Mouse (Mus musculus) forebrain, embryonic 14.5 days (tissue): ENCODE results near the gene Srrm1. TPM values are rescaled to one million over a fixed set of nuclear protein-coding genes. Genes with fewer than 3 reads are reported as not detected.

Experiments
- ATAC-seq: fragments of 200-750 bp; cut with Nextera tagmentation; 2 replicates; pipeline ENCODE4 v1.8.0; 2017; ENCODE audit warnings: mild to moderate bottlenecking, moderate library complexity
- DNase-seq: peaks from one replicate; pipeline ENCODE4 v3.0.0-alpha.2; 2015; ENCODE audit warnings: low spot score
- H3K27ac ChIP-seq: fragments of 300-500 bp; sonication (generic); 2 replicates; pipeline ENCODE4 v1.5.1; 2014; ENCODE audit warnings: low read depth, mild to moderate bottlenecking, control low read depth, low read length, moderate library complexity
- H3K27me3 ChIP-seq: fragments of 300-500 bp; sonication (generic); replicated peaks from 2 replicates; pipeline ENCODE4 v1.6.1; 2014; ENCODE audit warnings: low read length, control low read depth, mixed read lengths; ENCODE audit not compliant: control insufficient read depth, insufficient read depth
- H3K36me3 ChIP-seq: fragments of 300-500 bp; sonication (generic); 2 replicates; pipeline ENCODE4 v1.6.1; 2014; ENCODE audit warnings: low read length, control low read depth; ENCODE audit not compliant: control insufficient read depth, insufficient read depth
- H3K4me1 ChIP-seq: fragments of 300-500 bp; sonication (generic); 2 replicates; pipeline ENCODE4 v1.6.1; 2014; ENCODE audit warnings: antibody characterized with exemption, low read length, control low read depth; ENCODE audit not compliant: control insufficient read depth, insufficient read depth
- H3K4me2 ChIP-seq: fragments of 300-500 bp; sonication (generic); 2 replicates; pipeline ENCODE4 v1.6.1; 2014; ENCODE audit warnings: mild to moderate bottlenecking, control low read depth, low read length
- H3K4me3 ChIP-seq: fragments of 300-500 bp; sonication (generic); 2 replicates; pipeline ENCODE4 v1.5.1; 2014; ENCODE audit warnings: low read depth, low read length, control low read depth
- H3K9ac ChIP-seq: fragments of 300-500 bp; sonication (generic); 2 replicates; pipeline ENCODE4 v1.6.1; 2014; ENCODE audit warnings: mild to moderate bottlenecking, low read length, control low read depth, moderate library complexity
- H3K9me3 ChIP-seq: fragments of 300-500 bp; sonication (generic); replicated peaks from 2 replicates; pipeline ENCODE4 v1.6.1; 2016; ENCODE audit warnings: low read length, control low read depth, mixed read lengths; ENCODE audit not compliant: control insufficient read depth
- WGBS: fragments of 180-500 bp; shearing (Covaris S2); extraction: QIAGEN DNeasy Blood & Tissue Kit; methylation state at CpG from one replicate; pipeline ENCODE4 v1.1.7; 2014; 5-methylcytosine and 5-hydroxymethylcytosine counted together
- polyA plus RNA-seq: library from polyadenylated mRNA; unstranded; fragments of >200 nt; fragmentation: Nextera tagmentation; extraction: Ambion mirVana; gene quantifications from 2 replicates; pipeline ENCODE4 v1.2.1, GENCODE M21; 2014

Gene Srrm1
- polyA plus RNA-seq, 1 experiment from 2014 or later = 129 TPM

DNA sequence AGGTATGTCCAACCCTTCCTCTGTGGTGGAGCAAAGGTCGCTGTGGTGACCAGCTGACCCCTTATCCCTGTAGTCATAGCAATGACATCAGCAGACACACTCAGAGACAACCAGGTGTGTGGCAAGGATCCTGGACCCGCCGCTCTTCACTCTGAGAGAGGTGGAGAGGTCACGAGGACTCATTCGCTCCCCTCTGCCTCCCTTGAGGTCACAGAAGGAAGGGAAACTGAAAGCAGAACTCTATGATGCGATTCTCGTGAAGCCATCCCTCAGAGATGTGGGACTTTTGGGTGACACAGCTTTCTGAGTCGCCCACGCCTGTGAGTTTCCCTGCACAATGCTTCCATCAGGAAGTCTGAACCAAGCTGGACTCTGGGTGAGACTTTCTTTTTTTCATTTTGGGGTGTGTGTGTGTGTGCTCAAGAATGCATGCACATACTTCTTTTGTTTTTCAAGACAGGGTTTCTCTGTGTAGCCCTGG lies 39.3 kb downstream of the Srrm1 start:
- peaks cover 28% of the 10 kb centered on the region for H3K36me3 ChIP-seq
- H3K27ac ChIP-seq = no peak overlapping the region
- no peaks in the 10 kb centered on the region for H3K27me3 ChIP-seq
- no peak overlapping the region for H3K9ac ChIP-seq
- no peak overlapping the region for H3K4me3 ChIP-seq
- no peaks in the 10 kb centered on the region for H3K4me1 ChIP-seq
- ATAC-seq (no peak), DNase-seq (no peak)
- no peak overlapping the region for H3K4me2 ChIP-seq
- H3K9me3 ChIP-seq = no peaks in the 10 kb centered on the region
- WGBS = 83% methylated on average over 9 of the region's 9 CpGs

DNA sequence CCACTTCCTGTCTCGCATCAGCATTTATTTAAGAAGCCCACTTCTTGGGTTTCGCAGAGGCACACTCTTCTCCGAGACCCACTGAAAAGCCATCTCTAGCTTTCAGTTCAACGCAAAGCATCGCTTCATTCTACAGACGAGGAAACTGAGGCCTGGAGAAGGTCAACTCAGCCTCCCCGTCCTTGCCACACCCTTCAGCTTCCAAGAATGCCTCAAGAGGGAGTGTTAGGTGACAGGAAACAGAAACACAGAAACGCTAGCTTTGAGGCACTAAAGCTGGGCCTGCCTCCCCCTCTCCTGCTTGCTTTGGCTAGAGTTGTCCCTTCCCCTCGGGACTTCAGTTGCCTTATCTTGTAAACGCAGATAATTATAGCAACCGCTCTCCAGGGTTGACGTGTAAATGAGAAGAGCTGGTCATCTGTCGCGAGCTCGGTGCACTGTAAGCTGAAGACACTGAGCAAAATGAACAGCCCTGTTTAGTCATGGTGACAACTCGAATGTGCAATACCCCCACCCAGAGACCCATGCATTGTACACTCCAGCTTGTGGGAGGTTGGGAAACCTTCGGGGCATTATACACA lies 39.9 kb downstream of the Srrm1 start:
- ATAC-seq (no peak), DNase-seq (no peak)
- WGBS = 77% methylated on average over 17 of the region's 17 CpGs
- H3K27me3 ChIP-seq = no peaks in the 10 kb centered on the region
- H3K27ac ChIP-seq = no peak overlapping the region
- no peaks in the 10 kb centered on the region for H3K9me3 ChIP-seq
- no peak overlapping the region for H3K4me2 ChIP-seq
- peaks cover 22% of the 10 kb centered on the region for H3K36me3 ChIP-seq
- H3K9ac ChIP-seq = no peak overlapping the region
- no peaks in the 10 kb centered on the region for H3K4me1 ChIP-seq
- no peak overlapping the region for H3K4me3 ChIP-seq

DNA sequence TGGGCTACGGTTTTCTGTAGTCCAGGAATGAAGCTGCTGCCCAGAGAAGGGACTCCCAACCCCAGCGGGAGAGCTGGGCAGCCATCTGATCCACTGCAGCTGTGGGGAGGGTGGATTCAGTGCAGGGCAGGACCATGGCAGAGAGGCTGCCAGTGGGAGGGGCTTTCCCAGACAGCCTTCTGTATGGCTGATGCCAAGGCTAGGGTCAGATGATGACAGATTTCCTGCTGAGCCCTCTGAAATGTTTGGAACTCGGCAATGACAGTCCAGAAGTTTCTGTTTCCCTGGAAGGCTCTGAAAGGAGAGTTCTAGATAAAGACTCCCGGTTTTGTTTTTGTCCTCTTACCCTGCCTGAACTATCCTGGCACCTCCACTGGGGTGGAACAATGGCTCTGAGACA lies 40.4 kb downstream of the Srrm1 start:
- Histone ChIP-seq H3K27me3 (no peaks in the 10 kb centered on the region), H3K9ac (no peak overlapping the region), H3K27ac (no peak overlapping the region), H3K4me3 (no peak overlapping the region), H3K4me1 (no peaks in the 10 kb centered on the region), H3K36me3 (peaks cover 21% of the 10 kb centered on the region), H3K9me3 (no peaks in the 10 kb centered on the region), H3K4me2 (no peak overlapping the region)
- ATAC-seq (no peak), DNase-seq (no peak)
- WGBS = 54% methylated on average over 4 of the region's 4 CpGs

DNA sequence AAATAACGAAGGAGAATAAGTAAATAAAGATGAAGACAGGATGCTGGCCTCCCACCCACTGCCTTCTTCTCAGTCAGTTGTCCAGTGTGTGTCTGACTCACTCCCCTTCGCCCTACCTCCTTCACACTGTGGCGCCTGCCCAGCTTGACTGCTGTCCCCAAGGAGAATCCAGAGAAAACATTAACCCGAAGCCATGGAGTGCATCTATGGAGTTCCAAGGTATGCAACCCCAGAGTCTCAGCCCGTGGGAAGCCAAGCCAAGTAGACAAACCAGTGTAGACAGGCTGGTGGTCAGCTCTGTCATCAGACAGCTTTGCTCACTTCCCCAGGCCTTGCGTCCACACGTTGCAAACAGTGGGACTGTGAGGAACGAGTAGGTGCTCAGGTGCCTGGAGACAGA lies 42.8 kb downstream of the Srrm1 start:
- DNase-seq (no peak), ATAC-seq (no peak)
- Histone ChIP-seq H3K9me3 (no peaks in the 10 kb centered on the region), H3K27ac (no peak overlapping the region), H3K36me3 (peaks cover 6% of the 10 kb centered on the region), H3K9ac (no peak overlapping the region), H3K27me3 (no peaks in the 10 kb centered on the region), H3K4me3 (no peak overlapping the region), H3K4me1 (peaks cover 2% of the 10 kb centered on the region; the same call in 1 of the 2 replicates), H3K4me2 (no peak overlapping the region)
- 85% methylated on average over 8 of the region's 8 CpGs for WGBS

DNA sequence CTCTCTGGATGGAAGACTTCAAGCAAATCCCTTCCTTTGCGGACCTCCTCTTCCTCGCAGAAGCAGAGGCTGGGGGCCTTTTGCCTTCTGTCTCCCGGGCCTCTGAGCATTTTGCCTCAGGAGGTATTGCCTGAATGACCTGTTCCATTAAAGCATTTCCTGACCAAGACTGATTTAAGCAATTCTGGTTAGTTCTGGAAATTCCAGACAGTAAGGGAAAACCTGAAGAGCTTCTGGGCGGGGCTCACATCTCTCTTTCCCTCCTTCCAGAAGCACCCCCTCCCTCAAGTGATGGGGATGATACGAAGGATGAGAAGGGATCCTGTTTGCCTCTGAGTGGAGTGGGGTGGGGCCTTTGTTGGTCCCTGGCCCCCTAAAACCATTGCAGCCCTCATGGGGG lies 43.4 kb downstream of the Srrm1 start:
- 75% methylated on average over 5 of the region's 5 CpGs for WGBS
- Histone ChIP-seq H3K4me3 (no peak overlapping the region), H3K9ac (no peak overlapping the region), H3K4me1 (peaks cover 2% of the 10 kb centered on the region; the same call in 1 of the 2 replicates), H3K27me3 (no peaks in the 10 kb centered on the region), H3K36me3 (no peaks in the 10 kb centered on the region; the same call in 1 of the 2 replicates), H3K27ac (no peak overlapping the region), H3K9me3 (no peaks in the 10 kb centered on the region), H3K4me2 (no peak overlapping the region)
- ATAC-seq (no peak), DNase-seq (no peak)

DNA sequence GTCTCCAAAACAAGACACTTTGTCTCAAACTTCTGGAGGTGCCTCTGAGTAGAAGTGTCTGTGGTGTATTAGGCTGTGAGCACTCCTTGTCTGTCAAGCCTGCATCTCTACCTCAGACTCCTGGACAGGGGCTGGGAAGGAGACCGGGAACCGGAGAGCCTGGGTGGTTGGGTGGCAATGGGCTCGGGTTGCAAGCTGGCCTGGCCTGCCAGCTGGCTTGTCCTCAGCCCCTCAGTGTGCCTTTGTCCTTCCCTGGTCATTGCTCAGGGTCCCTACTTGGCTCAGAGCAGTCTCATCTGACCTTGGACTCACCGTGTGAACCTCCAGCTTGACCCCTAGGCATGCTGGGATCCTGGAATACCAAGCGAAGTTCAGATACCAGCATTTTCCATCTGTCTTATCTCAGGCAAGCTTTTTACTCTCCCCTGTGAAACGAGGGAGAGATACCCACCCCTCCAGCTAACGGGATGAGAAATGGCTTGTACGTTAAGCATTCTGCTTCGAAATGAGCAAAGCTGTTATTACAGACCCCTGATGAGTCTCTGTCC lies 43.9 kb downstream of the Srrm1 start:
- Histone ChIP-seq H3K27ac (no peak overlapping the region), H3K4me3 (no peak overlapping the region), H3K4me1 (peaks cover 2% of the 10 kb centered on the region; the same call in 1 of the 2 replicates), H3K4me2 (no peak overlapping the region), H3K36me3 (no peaks in the 10 kb centered on the region), H3K9me3 (no peaks in the 10 kb centered on the region), H3K27me3 (no peaks in the 10 kb centered on the region), H3K9ac (no peak overlapping the region)
- no peak for DNase-seq
- no peak for ATAC-seq
- 71% methylated on average over 9 of the region's 9 CpGs for WGBS

DNA sequence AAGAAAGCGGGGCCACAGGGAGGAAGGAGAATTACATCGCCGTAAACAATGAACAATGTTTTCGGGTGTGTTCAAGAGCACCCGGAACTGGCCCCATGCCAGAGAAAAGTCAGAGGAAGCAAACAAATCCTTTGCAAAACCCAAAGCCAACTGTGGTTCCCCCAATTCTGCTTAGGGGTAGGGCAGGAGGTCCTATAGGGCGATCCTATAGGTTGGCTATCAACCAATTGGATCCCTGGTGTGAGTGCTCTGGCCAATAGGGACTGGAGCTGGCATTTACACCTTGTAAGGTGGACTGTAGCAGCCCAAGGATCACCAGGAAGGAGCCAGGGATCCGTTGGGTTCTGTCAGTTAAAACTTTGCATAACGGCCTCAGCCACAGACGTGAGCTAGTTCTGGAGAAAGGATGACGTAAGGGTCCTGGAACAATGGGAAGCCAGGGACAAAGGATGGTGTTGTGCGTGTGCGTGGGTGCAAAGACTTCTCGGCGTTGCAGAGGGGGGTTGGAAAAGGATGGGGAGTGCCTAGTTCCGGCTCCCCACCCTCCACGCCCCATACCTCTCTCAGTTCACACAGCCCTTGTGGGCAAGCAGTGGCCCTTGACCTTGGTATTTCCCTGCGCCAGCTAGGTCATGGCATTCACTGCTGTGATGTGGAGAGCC lies 46.0 kb downstream of the Srrm1 start:
- no peak overlapping the region for H3K9ac ChIP-seq
- no peak overlapping the region for H3K4me3 ChIP-seq
- no peak for ATAC-seq
- H3K27me3 ChIP-seq = no peaks in the 10 kb centered on the region
- peak; percentile 38 for DNase-seq
- no peaks in the 10 kb centered on the region for H3K9me3 ChIP-seq
- H3K36me3 ChIP-seq = no peaks in the 10 kb centered on the region
- no peak overlapping the region for H3K27ac ChIP-seq
- 32% methylated on average over 17 of the region's 17 CpGs for WGBS
- 0 out of 2 replicates have a peak overlapping the region, but pooled peaks have one; percentile 12 for H3K4me2 ChIP-seq
- H3K4me1 ChIP-seq = peaks cover 2% of the 10 kb centered on the region; the same call in 1 of the 2 replicates

DNA sequence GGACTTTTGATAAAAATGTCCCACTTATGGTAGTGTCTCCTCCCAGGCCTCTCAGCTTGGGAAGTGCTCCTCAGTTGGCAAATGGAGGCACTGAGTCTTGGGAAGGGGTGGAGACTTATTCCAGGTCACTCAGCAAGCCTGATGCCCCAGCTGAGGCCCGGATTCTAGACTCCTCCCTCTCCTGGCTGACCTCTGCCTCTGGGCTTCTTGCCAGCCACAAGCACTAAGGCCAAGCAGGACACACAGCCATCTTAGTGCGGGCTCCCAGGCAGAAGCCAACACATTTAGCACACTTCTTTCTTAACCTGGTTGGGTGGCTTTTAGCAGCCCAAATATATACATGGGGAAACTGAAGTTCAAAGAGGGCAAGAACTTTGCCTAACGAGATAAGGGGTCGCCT lies 46.6 kb downstream of the Srrm1 start:
- ATAC-seq (no peak), DNase-seq (no peak)
- Histone ChIP-seq H3K27ac (no peak overlapping the region), H3K36me3 (no peaks in the 10 kb centered on the region), H3K4me2 (no peak overlapping the region), H3K9me3 (no peaks in the 10 kb centered on the region), H3K4me3 (no peak overlapping the region), H3K27me3 (no peaks in the 10 kb centered on the region), H3K9ac (no peak overlapping the region), H3K4me1 (peaks cover 2% of the 10 kb centered on the region; the same call in 1 of the 2 replicates)
- WGBS = 54% methylated on average over 4 of the region's 4 CpGs

DNA sequence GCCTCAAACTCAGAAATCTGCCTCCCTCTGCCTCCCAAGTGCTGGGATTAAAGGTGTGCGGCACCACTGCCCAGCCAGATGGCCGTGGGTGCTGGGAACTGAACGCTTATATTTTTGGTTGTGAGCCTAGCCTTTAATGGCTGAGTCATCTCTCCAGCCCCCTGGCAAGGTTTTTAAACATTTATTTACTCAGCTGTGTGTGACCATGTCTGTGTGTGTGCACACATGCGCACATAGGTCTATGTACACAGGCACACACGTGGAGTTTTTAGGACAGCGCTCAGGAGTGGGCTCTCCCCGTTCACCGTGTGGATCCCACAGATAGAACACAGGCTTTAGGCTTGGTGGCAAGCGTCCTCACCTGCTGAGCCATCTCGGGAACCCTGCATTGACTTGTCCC lies 50.9 kb downstream of the Srrm1 start:
- no peaks in the 10 kb centered on the region for H3K36me3 ChIP-seq
- no peak overlapping the region for H3K4me2 ChIP-seq
- no peaks in the 10 kb centered on the region for H3K9me3 ChIP-seq
- DNase-seq (no peak), ATAC-seq (no peak)
- H3K9ac ChIP-seq = no peak overlapping the region
- no peaks in the 10 kb centered on the region for H3K27me3 ChIP-seq
- H3K27ac ChIP-seq = no peak overlapping the region
- WGBS = 90% methylated on average over 10 of the region's 10 CpGs
- no peak overlapping the region for H3K4me3 ChIP-seq
- peaks cover 13% of the 10 kb centered on the region for H3K4me1 ChIP-seq
